Mouse (Mus musculus): ENCODE data around the gene Cntn5. TPM values are rescaled to one million over a fixed set of nuclear protein-coding genes. Genes with fewer than 3 reads are reported as not detected.

Cntn5 gene
- total RNA-seq (2021) = 10 to 100 TPM; 22.0 to 22.9 TPM
- long read RNA-seq, experiment 1, partial matches to known transcripts = 5 of 7 reads
- long read RNA-seq, experiment 1, other reads (novel, unspliced or antisense) = 2 of 7 reads
- long read RNA-seq, experiment 2, partial matches to known transcripts = 1 of 2 reads
- long read RNA-seq, experiment 2, other reads (novel, unspliced or antisense) = 1 of 2 reads

DNA sequence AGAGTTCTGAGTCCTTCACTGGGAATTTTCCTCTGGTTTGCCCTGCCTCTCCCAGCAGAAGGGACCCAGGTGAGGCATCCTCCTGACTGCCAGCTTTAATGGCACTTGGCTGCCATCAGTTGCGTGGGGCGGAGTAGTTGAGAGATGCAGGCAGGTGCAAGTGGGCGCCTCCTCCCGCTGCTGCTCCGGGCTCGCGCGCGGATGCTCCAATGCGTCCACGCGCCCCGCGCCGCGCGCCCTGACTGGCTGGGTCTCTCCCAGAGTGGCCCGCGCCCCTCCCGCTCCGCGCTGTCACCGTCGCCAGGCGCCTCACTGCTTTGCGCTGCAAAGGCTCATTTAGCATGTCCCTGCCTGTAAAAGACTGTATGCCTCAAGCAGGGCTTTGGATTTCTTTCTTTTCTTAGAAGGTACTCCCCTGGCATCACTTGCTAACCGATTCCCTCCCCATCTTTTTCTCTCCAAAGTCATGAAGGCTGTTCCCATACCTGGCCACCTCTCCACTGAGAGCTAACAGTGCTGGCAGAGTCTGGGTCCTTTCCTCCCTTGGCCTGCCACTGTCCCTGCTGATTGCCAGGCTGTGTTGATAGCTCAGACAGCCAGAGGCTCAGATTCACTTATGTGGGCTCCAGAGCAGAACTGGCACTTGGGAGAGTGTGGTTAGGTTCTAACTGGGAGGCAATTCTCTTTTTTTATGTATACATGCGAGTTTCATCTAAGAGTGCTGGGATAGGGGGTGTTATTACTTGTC lies at the start of gene Cntn5:
TSS of gene Cntn5 (minus strand) at position 160 of the 748 bp plus-strand sequence.
- peak; percentile 69 to 84 for DNase-seq (ENCODE audit: low spot score in 2 of 2)

DNA sequence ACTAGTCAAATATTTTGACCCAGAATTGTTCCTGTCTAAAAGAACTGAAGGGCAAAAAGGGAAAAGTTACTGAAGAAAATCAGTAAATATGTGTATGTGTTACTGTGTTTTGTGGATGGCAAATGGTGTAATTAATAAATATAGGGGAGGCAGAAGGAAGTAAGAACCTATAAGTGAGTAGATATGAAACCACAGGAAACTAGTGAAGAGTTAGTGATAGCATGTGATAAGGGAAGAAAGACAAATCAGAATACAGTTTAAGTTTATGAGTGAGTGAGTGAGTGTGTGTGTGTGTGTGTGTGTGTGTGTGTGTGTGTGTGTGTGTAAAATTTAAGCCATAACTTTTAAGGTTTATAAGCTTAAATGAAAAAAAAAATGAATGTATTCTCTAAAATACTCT lies 45.9 kb upstream of the Cntn5 start:
- no peak for DNase-seq (ENCODE audit: low spot score in 2 of 2)

DNA sequence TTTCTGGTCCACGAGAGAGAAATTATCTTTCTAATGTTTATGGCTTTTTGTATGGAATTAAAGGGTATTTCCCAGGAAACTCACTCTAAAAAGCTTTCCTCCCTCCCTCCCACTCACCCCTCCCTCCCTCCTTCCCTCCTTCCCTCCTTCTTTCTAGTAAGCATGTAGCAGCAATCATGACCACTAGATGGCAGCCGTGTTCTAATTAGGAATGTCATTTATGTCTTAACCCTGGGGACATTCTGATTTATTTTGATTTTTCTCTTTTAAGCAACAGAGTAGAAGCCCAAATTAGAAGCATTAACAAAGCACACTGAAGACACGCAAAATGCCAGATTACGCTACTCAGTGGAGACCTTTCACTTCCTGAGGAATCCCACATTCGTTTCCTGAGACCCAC lies 5.0 kb upstream of the Cntn5 start:
- peak; percentile 59 to 82 for DNase-seq (ENCODE audit: low spot score in 2 of 2)

DNA sequence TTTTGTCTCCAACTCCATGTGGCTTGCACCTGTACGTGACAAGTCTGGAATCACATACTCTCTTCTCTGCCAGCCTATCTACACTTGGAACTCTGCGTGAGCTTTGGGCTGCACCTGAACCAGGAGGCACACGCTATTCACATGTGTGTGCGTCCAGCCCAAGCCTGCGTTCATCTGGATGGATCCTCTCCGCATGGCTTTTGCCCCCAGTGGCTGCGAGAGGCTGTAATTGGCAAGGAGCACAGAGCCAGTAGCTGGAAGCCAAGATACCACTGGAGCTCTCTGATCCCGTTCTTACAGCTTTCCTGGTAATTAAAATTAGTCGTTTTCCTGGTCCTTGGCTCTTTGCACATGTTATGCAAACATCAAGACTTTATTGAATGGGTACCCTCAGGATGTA lies 1.1 kb upstream of the Cntn5 start:
- DNase-seq (ENCODE audit: low spot score in 2 of 2) = no peak

DNA sequence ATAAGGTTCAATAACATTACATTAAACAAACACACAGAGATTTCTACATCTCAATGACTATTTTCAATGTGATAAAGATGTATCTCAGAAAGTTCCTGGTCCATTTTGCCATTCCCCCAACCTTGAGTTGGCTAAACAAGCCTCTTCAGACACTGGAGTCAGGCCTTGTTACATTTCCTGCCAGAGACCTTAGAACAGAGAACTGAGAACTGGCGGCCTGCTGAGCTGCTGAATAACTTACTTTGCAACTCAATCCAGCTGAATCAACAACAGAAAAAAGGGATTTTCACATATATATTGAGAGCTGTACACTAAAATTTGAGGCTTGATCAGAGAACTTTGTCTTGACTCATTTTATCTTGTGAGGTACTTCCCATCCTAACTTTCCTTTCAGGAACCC lies 24.8 kb downstream of the Cntn5 start:
- no peak for DNase-seq (ENCODE audit: low spot score in 2 of 2)

DNA sequence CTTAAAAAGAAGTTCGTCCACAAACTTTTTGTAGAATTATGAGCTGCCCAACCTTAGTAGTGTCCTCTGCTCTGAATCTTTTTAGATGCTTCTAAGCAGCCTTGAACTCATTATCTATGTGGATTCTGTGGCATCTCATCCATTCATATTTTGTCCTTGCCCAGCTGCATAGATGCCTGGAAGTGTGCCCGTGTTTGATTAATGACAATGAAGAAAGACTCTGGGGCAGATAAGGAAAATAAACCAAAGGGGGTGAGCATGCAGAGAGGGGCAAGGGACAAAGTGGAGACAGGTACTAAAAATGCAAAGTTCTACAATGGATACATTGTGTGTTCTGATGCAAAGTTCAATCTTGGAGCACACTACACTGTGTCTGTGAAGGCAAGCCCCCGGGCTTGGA lies 30.7 kb downstream of the Cntn5 start:
- DNase-seq (ENCODE audit: low spot score in 2 of 2) = no peak

DNA sequence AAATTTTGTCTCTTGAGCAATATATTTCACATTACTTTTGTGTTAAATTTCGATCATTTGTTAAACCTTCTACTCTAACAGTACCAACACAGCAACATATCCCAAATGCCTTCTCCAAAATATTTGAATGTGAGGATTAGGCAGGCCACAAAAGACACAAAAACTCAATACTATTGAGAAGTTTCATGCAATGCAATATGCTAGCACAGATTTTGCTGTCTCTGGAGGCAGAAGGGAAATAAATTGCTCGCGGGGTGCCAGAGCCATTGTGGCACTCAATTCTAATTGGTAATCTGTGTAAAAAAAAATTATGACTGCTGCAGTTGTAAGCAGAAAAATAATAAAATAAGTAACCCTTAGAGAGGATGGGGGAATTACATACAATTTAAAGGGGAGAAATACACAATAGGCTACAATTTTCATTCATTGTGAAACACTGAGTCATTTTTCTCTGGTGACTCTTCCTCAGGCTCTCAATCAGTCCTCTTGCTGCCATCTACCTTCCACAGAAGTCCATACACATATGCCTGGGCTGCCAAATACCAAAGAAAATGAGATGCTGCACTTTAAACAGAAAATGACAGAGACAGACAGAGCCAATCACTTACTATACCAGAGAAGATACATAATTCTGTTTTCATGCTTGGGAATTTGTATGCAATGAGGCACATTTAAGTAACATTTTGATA lies 48.2 kb downstream of the Cntn5 start:
- DNase-seq (ENCODE audit: low spot score in 2 of 2) = no peak

DNA sequence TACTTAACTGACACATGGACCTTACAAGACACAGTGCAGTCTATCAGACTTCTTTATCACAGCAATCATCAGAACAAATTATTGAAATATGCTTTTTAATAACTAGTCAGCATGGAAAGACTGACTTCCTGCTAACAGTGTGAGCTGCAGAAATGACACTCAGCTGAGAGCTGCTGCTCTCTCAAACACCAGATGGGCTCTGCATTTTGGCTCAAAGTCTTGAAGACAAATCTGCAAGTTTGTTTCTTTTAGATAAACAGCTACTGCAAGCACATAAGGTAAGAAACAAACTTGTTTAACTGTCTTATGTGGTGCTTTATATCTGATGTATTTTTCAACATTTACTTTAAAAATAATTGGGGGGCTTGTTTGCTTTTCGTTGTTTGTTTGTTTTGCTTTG lies 87.9 kb downstream of the Cntn5 start:
- no peak for DNase-seq (ENCODE audit: low spot score in 2 of 2)

DNA sequence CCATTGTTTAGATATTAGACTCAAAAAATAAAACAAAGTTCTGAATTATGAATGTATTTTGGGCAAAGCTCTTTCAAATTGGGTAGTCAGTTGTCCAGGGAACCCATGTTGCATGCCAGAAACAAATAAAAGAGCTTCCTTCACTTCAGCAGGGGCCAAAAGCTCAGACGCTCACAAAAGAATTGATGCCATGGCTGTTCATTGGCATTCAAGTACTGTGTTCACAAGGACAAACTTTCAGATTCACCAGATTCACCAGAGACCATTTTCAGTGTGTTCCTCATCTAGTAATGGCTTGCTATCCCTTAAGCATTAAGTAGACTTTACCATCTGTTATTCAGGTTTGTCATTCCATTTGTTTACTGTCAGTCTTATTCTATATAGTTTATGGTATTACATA lies 107.4 kb downstream of the Cntn5 start:
- DNase-seq (ENCODE audit: low spot score in 2 of 2) = no peak

DNA sequence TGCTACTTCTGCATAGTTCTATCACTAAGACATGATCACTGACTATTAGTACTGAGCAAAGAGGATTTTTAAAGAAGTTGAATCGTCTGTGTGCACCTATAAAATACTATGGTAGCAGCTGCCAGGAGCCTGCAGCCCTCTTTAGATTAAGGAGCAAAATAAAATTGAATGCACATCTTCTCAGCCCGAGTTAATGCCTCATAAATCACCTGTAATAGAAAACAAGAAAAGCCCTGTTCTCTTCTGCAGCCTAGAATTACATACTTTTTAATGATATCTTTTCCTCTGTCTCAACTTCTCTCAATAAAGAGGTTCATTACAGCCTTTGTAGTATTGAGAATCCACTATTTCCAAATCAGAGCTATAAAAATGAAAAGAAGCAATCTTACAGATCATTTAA lies 109.5 kb downstream of the Cntn5 start:
- no peak for DNase-seq (ENCODE audit: low spot score in 2 of 2)

DNA sequence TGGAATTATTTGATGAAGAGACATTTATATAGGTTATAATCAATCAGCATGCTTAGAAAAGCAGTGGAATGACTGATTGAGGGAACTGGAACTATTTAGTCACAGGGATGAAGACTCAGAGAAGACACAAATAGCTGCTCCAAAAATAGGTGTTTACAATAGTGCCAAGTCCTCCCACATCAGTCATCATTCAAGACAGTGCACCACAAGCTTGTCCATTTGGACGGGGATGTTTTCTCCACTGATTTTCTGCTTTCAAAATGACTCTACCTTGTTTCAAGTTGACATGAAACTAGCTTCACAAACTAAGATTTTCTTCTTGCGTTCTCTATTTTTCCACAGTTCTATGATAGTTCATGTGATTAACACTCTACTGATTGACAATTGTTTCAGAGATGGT lies 172.7 kb downstream of the Cntn5 start:
- no peak for DNase-seq (ENCODE audit: low spot score in 2 of 2)

DNA sequence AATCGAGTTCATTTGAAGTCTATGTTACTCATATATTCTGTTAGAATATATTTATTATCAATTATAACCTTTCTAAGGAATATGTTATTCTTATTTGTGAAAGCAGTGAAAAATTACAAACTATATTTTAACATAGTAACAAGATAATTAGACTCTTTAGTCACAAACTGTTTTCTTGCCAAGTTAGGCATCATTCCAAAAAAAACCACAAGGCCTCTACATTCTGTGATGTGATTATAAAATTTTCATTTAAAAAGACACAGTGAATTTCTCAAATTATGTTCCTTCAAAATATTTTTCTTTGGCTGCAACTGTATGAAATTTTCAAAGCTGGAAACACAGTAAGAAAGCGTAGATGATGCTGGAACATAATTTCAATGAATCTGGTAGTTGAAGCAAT lies 180.4 kb downstream of the Cntn5 start:
- DNase-seq (ENCODE audit: low spot score in 2 of 2) = no peak

DNA sequence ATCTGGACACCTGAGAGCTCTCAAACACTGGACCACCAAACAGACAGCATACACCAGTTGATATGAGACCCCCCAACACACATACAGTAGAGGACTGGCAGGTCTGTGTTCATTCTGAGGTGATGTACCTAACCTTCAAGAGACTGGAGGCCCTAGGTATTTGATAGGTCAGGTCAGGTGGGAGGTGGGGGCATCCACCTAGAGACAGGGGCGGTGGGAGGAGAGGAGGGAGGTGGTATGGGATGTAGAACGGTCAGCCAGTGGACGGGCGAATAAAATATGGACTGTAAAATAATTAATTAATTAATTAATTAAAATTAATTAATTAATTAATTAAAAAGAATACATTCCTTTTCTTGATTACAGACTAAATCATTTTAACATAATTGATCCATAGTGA lies 182.5 kb downstream of the Cntn5 start:
- no peak for DNase-seq (ENCODE audit: low spot score in 2 of 2)

DNA sequence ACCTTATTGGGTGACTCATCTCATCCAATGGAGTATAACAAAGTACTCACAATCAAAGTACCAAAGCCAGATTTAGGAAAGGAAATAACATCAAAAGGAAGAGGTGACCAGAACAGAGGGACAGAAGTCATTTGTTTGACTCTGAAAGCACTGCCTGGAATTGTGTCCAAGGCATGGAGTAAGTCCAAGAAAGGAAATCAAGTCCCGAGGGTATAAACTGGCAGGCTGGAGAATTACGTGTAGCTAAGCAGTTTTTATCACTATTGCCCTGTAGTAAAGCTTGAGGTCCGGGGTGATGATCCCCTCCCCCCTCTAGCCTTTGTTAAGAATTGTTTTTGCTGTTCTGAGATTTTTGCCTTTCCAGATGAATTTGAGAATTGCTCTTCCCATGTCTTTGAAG lies 185.6 kb downstream of the Cntn5 start:
- DNase-seq (ENCODE audit: low spot score in 2 of 2) = no peak

DNA sequence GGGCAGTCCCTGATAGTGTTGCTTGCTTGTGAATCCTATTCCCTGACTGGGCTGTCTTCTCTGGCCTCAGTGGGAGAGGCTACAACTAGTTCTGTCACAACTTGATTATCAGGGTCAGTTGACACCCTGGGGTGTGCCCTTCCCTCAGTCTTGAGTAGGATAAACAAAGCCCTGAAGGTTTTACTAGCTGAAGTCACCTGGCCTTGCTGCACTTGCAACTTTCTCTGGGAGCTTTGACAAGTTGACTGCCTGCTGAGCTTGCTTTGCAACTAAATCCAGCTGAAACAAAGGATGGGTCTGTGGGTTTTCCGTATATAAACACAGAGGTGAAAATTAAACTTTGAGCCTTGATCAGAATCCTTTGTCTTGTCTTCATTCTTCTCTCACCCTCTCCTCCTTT lies 190.9 kb downstream of the Cntn5 start:
- no peak for DNase-seq (ENCODE audit: low spot score in 2 of 2)

DNA sequence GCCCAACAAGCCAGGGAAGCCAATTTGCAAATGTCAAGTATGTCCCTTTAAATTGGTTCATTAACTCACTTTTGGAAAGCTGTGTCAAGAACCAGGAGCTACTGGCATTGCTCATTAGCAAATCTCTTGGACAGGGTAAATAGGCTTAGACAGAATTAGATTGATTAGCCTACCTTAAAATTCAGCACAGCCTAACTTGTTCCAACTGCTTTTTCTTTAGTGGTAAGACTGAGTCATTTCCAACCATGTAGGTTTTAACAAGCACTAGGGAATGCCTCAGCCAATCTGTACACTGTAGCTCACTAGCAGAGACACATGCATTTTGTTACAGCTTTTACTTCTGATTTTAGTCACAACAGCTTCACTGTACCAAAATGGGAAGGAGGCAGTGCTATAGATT lies 222.9 kb downstream of the Cntn5 start:
- no peak for DNase-seq (ENCODE audit: low spot score in 2 of 2)

DNA sequence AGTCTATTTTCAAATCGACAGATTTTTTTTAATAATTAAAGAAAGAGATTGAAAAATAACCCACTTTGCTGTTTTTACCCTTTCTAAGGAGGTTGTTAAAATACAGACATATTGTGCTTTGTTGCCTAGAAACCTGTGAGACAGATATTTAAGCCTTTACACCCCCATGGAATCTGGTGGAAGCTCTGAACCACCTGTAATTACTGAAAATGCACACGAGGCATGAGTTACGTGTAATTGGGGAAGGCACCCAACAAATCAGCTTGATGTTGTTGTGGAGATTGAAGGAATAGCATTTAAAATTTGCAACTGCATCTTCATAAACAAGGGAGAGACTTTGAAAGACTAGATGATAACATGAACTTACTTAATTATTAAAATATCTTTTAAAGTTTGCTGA lies 223.4 kb downstream of the Cntn5 start:
- DNase-seq (ENCODE audit: low spot score in 2 of 2) = no peak

DNA sequence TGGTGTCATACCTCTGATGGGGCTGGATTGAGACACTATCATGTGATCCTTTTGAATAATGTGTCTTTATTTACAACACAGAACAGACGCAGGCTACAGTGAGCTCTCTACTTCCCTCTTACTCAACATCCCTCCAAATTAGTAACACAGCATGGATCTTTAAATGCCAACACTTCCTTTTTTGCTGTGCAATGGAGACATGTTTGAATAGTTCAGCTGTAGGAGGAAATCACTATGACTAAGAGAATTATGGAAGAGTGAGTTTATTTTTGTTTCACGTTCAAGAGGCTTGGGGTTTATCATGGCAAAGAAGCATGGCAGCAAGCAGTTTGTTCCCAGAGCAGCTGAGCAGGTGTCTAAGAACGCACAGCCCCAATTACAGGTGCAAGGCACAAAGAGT lies 235.9 kb downstream of the Cntn5 start:
- peak in 1 of 2 experiments; percentile 3 for DNase-seq (ENCODE audit: low spot score in 2 of 2)

DNA sequence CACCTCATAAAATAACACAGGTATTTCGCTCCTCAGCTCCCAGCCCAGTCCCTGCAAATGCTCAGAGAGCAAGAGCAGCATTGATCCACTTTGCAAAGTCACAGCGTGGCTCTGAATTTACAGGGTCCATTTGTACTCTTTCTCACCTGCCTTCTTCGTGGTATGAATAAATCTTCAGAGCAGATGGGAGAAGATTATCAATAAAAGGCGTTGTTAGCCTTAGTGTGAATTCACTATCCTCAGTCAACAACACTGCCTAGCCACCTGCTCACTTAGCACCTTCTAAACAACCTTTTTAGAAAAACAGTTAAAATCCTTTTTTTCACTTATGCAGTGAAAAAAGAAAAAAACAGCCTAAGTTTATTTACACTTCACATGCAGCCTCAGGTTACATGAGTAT lies 237.1 kb downstream of the Cntn5 start:
- DNase-seq (ENCODE audit: low spot score in 2 of 2) = no peak

DNA sequence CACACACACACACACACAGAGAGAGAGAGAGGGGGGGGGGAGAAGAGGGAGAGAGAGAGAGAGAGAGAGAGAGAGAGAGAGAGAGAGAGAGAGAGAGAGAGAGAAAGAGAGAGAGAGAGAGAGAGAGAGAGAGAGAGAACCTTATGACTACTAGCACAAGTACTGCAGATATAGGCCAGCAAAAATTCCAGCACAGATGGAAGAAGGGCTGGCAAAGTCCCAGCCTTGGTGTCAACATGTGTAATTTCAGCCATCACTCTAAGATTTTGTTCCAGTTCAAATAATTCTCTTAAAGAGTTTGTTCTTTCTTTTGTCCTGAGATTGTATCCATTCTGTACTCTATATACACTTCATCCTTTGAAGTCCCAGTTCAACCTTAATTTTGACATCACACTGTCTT lies 238.8 kb downstream of the Cntn5 start:
- peak; percentile 52 to 65 for DNase-seq (ENCODE audit: low spot score in 2 of 2)

DNA sequence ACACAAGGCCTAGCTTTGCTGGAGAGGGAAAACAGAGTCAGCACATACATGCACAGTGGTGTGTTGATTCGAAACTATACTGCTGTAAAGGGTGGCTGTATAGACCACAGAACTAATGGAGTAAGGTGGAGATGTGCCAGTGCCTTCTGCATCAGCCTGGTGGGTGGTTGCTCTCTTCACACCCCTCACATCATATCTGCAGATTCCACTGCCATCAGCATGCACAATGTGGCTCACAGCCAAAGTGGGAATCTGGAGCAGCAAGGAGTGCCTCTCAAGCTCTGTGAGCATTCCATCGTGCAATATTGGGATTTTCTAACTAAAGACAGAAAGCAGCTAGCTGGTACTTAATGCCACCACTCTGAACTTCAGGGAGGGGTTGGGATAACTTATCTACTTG lies 241.5 kb downstream of the Cntn5 start:
- DNase-seq (ENCODE audit: low spot score in 2 of 2) = peak; percentile 63 to 67

DNA sequence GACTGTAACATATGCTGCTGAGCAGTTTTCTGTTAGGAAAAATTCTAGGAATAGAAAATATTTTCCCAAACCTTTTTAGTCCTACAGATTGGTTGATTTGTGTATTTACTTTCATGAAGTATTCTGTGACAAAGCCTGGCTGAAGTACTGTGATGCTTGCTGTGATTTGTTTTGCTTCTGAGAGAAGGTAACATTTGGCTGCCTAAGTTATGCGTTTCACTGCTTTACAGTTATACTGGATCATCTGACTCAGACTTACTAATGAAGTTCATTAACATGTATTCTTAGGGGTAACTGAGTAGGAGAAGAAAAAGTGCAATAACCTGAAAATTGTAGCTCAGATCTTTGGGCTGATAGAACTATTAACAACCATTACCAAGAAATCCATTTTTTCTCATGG lies 245.1 kb downstream of the Cntn5 start:
- no peak for DNase-seq (ENCODE audit: low spot score in 2 of 2)

DNA sequence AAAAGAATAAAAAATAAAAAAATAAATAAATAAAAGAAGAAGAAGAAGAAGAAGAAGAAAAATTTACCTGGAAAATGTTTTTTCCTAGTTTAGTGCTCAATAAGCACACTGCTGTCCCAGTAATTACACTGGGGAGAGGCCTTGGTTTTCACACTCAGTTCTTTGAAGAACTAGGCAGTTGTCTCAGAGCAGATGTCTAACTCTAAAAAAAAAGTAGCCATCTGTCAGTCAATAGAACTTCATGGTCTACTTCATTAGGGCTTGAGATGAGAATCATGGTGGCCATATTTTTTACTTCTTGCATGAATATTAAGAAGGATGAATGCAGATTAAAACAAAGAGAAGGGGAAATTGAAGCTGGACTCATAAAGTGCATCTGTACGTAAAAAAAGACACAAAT lies 246.5 kb downstream of the Cntn5 start:
- DNase-seq (ENCODE audit: low spot score in 2 of 2) = no peak
